Mouse (Mus musculus) CD4-positive helper T cell, adult 2 months (primary cell): ENCODE results near the gene Abhd5.

ENCODE experiments used
- DNase-seq: peaks from one replicate; pipeline ENCODE4 v3.0.0-alpha.2; 2012; ENCODE audit warnings: low read depth, missing footprints, low spot score

Abhd5 gene

DNA sequence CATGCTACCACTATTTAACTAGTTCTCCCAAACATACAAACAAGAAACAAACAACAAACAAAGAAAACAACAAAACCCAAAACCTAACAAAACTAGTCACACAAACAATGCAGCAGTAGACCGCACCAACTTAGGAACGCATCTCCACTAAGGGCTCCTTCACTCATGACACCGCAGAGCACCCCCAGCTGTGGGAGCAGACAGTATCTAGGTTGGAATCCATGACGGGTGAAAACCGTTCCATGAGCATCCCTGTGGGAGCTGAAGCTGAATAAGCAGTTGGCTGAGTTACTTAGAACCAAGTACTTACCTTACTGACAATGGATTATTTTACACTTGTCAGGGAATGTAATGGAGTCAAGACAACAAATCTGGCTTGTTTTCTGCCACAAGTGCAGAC lies 5.3 kb upstream of the Abhd5 start:
- no peak for DNase-seq

DNA sequence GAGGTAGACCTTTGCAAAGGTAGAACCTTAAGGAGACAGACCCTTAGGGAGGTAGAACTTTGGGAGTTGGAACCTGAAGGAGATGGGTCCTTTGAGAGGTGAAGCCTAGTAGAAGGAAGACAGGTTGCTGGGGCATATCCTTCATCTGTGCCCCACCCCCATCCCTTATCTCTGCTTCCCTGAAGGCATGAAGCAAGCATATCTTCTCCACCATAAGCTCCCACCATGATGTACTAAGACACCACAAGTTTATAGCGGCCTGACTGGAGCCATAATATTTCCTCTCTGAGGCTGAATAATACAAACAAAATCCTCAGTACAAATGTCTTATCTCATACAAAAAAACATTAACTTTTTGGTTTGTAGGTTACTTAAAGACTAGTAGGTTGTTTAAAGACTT lies 3.5 kb upstream of the Abhd5 start:
- DNase-seq, result no peak

DNA sequence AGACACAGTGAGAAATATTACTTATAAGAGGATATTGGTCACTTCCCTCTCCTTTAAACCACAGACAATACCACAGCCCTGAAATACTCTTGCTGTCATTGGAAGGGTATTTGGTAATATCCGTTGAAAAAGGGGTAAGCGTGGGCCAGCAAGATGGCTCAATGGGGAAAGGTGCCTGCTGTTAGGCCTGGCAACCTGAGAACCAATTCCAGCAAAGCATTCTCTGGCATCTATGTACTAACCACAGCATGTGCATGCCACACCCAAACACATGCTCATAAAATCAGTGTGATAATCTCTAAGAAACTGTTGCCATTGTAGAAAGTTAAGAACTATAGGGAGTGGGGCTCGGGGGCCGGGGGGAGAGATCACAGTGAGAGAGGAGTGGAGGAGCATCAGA lies 2.1 kb upstream of the Abhd5 start:
- no peak for DNase-seq

DNA sequence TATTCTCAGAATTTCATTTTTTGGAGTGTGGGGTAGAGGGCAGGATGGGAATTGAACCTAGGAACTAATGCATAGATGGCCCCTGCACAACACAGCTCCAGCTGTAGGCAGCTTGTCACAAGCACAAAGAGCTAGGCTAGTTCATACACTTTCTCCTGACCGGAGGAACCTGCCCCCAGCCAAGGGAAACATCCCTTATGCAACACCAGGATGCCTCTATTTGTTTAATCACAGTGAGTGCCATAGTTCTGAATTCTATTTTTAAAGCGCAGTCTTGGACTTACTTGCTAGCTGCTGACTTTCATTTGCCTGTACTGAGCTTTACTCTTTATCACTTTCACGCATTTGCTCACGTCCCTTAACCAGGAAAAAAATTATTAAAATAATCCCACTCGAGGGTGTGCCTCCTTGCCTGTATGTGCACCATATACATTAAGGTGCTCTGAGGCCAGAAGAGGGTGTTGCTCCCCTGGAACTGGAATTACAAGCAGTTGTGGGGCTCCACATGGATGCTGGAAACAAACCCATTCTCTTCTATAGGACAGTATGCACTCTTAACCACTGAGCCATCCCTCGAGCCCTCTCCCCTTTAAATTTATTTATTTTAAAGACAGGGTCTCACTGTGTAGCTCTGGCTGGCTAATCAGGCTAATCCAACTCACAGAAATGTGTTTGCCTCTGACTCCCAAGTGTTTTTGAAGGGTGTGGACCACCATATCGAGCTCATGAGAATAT lies 845 bp upstream of the Abhd5 start:
- DNase-seq, result no peak

DNA sequence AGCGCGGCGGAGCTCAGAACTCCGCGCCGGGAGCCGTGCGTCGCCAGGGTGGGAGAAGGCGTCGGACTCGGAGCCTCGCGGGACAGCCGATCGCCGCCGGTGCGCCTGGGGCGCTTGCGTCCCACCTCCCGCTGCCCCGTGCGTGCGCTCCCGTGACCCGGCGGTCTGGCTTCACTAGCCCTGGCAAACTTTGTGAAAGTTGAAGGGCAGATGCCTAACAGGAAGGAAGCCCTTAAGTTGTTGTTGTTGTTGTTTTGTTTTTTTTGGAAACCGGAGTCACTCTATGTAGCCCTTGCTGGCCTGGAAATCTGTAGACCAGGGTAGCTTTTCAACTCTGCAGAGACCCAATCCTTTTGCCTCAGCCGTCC lies 601 bp downstream of the Abhd5 start:
- no peak for DNase-seq

DNA sequence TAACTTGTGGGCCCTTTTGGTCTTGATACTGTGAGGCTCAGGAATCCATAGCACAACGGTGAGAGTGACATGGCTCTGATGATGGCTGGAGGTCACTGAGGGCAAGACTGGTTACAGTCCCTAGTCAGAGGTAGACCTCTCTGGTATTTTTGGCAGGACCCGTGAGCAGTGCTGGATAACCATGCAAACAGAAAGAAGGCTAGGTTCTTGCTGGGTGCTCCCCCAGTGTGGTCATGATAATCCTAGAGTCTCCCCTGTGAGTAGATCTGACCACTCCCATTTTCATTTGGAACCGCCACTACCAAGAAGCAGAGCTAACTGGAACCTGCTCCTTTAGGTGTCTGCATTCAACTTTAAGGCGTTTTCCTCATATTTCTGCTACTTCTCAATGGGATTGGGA lies 1.5 kb downstream of the Abhd5 start:
- no peak for DNase-seq

DNA sequence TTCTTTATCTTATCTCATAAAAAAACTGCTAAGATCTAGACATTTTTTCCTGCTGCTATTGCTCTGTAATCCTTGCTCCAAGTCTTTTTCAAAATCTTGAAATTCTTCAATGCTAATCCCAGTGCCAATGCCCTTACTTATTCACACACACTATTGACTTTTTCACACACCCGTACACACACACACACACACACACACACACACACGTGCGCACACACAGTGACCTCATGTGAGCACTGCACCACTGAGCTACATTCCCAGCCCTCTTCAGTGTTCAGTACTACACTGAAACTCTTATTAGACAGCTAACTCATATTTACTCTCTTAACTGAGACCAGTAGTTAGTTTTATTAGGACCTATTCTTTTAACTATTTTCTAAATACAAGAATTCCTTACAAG lies 2.8 kb downstream of the Abhd5 start:
- no peak for DNase-seq

DNA sequence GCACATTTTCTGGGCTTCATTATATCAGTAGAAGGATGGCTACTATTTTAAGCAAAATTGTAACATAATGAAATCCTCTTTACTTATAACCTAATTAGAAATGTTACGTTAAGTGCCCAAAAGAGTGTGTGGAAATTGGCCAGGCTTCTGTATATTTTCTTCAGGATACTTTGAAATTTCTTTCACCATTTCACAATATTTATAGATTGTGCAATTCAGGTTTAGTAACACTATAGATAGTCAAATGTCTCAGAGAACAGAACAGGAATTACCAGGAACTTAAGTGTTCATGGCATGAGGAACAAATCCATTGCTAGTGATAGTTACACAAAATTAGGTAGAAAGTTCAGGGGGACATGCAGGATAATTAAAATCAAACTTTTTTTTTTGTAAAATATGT lies 5.7 kb downstream of the Abhd5 start:
- DNase-seq, result no peak

DNA sequence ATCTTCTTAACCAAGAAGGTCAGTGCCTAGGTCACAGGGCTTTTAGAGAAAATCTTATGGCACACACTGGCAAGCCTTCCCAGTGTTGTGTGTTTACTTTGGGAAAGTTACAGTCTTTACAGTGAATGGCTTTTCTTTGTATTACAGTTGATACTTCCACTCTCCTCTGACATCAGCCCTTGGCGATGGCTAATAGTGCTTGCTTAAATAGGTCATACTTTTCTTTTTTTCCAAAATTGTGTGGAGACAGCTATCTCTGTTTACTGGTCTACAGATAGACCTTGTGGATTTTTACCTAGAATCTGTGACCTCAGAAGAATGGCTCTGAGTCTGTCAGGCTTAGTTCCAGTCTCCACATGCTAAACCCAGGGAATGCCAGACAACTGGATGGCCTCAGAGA lies 6.2 kb downstream of the Abhd5 start:
- no peak for DNase-seq

DNA sequence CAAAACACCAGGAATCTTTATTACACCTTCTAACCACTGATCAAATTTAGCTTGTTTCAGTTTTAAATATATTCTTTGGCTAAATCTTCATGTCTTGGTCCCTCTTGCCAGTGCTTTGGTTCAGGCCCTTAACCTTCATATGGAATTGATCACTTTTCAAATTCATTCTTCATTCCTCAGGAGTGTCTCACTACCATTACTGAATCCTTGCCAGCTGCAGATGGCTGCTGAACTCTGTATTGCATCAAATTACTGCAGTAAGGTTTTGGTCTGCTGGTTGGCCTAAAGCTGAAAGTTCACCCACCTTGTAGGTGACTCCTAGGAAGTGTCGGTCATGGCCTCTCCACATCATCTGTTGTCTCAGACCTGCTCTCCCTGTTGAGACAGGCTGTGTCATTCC lies 12.8 kb downstream of the Abhd5 start:
- no peak for DNase-seq

DNA sequence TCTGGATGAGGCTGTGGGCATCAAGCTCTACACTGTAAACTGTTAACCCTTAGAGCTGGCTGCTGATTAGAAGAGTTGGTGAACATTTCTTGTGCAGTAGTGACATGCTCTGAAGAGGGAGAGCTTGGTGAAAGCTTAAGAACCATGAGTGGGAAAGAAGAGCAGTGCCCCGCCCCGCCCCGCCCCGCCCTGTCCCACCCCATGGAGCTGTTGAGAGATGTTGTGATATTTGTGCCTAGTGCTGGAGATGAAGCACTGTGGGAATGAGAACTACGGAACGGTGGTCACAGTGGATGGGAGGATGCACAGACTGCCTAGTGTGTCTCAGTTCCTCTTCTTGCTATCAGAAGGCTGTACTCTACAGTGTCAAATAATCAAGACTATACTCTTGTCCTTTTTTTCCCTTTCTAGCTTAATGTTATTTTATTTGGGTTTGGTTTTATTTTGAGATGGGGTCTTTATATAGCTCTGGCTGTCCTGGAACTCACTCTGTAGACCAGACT lies 18.9 kb downstream of the Abhd5 start:
- no peak for DNase-seq

DNA sequence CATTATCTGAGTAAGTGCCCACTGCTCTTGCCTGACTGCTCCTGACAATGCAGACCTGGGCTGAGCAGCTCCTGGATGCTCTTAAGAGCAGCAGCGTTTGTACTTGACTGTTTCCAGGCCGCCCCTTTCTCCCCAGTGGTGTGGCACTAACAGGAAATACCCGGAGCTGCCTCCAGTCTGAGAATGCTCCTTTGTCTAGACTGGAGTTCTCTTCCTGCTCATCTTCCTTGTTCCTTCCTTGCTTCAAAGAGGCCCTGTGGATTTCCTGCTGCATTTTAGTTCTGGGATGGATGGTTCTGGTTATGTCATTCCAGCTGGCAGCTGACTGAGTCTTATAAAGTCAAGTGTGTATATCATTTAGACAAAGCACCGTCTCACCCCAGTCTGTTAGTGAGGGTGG lies 21.1 kb downstream of the Abhd5 start:
- no peak for DNase-seq

DNA sequence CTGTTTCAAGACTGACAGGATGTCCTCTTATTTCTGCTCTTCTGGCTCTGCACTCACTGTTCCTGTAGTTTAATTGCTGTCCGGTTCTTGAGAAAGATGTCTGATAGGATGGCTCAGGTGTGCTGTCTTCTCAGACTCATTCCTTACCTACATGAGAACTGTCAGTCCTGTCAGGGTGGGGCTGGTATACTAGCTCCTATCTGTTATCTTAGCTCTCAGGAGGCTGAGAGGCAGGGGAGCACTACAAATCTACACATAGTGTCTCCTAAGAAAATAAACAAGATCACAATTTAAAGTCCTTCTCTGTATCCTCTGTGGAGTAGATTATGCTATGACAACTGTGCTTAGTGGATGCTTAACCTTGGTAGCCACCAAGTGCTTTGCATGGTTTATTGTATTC lies 21.6 kb downstream of the Abhd5 start:
- no peak for DNase-seq

DNA sequence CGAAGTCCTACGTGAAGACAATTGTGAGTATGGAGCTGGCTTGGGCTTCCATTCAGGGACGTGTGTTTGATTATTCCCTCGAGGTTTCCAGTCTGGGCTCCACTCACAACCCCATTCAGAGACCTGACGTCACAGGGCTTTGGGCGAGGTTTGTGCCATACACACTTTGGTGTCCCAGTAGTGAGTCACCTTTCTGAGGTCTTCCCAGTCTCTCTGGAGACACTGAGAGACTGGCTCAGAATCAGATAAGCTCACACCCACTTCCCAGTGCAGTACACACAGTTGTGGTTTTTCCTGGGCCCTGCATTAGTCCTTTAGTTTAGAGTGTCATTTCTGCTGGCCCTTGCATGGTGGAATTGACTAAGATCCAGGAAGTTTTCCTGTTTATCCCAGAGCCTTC lies 27.6 kb downstream of the Abhd5 start:
- no peak for DNase-seq

DNA sequence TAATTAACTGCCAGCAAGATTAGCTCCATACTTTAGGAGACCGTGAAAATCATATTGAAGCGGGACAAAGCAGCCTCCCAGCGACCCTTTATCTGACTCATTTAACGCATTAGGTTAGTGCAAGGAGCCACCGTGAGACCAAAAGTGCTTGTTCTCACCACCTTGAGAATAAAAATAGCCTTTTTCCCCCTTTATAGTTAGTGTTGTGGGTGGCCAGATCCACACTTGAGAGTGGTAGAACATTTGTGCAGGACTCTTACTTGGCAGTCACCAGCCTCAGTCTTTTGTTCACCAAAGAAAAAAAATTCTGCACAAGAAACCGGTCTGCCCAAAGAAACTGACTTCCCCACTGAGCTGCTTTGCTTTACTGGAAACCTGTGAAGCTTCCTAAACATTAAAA lies 29.6 kb downstream of the Abhd5 start:
- no peak for DNase-seq

DNA sequence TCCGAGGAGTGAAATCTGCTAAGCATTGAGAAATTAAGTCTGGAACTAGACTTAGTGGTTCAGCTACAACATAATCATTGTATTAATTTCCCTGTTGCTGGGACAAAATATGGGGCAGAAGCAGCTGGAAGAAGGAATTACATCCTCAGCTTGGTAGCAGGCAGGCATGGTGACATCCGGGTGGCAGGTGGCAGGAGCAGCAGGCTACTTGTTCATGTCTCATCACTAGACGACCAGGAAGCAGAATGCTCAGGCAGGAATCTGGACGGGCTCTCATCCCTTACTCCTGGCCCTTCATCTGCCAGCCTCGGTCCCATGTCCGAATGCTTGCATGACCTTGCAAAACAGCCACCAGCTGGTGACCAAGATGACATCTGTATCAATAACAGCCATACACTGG lies 30.6 kb downstream of the Abhd5 start:
- DNase-seq, result no peak

DNA sequence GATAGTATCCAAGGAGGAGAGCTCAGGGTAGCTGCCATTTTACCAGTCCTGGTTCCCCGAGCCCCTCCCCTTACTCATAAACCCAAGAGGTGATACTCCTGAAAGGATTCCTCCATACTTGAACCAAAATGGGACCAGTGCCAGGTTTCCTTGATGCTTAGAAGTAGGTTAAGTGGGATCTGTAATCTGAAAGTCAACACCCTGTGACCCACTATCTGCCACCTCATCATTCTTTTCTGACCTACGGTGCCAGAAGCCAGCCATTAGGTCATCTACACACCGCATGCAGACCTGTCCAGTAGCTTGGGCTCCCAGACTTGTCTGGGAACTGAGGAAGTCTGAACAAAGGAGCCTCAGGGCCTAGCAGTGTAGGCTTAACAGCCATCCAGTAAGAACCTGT lies 34.6 kb downstream of the Abhd5 start:
- DNase-seq, result no peak

DNA sequence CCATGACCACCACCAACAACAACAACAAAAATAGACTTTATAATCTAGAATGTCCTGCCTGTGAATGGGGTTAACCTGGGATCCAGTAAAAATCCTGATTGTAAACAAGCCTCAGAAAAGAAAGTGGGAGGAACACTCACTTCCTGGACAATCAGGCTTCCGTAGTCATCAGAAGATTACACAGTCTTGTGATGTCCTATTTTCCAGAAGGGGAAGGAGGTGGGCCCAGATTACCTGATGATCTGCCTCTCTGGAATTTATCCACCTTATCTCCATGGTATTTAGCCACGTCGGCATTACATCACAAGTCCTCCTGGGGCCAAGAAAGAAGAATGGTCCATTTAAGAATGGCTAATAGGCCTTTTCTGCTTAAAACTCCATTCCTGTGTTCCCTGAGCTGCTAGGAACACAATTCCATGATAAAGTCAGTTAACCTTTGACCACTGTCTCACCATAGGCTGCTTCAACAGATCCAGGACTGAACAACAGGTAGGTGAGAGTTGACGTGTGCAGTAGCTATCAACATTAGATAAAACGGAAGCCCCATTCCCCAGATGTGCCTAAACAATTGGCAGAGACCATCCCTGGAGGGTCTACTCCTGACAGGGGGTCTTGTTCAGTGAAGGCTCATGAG lies 38.0 kb downstream of the Abhd5 start:
- DNase-seq, result no peak

DNA sequence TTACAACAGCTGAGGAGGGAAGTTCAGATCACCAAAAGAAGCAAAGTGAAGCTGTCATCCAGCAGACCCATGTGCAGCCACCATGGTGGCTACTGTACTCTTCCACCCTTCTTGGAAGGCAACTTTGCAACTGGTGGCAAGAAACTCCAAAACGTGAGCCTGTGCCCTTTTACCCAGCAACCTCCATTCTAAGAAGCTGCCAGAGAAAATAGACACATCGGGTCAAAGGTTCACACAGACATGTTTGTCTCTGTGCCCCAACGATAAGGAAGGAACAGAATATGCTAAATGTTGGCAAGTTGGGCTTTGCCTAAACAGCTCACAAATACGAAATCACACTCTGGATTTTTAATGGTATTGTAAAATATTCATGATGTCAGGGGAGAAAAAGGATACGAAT lies 44.4 kb downstream of the Abhd5 start:
- DNase-seq, result no peak

DNA sequence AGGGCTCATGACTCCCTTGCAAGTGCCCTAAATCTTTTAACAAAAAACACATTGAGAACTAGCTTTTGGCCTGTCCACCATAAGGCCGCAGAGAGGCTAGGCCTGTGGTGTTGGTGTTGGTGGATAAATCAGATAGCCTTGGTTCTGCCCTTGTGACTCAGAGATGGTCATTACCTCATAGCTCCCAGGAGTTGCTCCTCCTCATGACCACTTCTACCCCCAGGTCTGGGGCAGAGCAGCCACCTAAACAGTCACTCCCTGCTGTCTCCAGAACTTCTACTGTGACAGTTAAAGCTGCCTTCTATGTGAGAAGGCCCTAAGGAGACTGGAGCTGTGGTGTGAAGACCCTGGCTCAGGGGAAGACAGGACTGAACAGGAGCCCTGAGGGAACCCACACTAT lies 45.7 kb downstream of the Abhd5 start:
- DNase-seq, result no peak

DNA sequence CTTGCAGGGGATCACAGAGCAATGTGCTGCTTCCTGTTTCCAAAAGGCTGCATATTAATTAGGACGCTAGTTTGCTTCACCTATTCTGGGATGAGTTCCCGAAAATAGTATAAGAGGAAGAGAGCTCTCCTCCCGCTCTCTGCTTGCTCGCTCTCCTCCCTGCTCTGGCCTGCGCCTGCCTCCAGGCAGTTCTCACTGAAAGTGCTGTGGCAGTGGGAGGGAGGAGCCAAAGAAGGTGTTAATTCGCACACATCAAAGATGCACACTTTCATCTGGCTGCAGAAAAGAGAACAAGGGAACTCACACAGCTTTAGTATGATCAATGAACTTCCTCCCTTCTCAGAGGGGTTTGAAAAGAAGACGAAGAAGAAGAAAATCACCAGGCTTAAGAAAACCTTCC lies 47.3 kb downstream of the Abhd5 start:
- DNase-seq, result peak; percentile 60

DNA sequence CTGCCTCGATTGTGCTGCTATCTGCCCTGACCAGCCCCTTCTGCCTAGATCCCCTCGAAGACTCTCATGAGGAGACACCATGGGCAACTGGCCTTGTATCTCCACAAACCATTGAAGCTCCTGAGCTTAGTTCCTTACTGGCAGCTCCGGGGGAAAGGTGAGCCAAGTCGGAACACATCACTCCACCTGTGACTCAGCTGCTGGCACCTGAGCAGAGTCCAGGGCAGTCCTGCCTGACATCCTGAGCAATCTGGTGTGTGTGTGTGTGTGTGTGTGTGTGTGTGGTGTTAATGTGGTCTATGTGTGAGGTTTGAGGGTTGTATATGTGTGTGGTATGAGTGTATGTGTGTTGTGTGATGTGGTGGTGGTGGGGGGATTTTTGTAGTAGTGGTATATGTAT lies 49.8 kb downstream of the Abhd5 start:
- DNase-seq, result no peak

DNA sequence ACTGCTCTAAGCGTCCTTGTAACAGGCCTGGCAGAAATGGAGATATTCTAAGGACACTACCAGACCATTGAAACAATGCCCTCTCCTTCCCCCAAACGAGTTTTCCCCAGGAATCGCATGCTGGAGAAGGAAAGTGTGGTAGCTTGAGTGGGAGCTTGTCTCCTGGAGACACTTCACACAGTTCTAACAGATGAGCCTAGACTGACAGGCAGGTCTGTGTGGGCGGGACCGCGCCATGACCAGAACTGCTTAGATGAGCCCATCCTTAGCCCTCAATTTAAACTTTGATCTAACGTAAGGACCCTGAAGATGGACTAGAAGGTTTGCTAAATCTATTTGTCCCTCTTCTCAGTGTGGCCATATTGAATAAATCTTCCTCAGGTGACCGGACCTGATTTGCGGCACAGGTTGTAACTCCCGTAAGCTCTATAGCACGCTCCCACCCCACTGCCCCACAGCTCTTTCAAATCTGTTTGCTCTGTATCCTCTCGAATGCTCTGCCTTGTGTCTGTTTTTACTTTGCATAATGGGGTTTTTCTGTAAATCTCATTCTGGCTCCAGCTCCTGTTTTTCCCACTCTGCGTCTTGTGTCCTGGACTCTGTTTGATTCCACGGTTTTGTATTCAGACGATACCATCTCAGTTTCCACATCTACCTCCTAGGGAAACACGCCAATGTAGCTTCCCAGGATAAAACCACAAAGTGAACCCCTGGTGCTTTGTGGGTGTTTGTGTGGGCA lies 59.2 kb downstream of the Abhd5 start:
- DNase-seq, result no peak
